Mouse (Mus musculus) urinary bladder, postnatal 4 days (tissue): Measurements from ENCODE around the gene Map3k4.
"Not testable (repeated sequence)": the region's sequence is repeated elsewhere in the genome, so short reads cannot be mapped to it uniquely, and the experiment has no call there.

Experiments
- DNase-seq, 2 experiments: peaks; one replicate each; pipeline ENCODE4 v3.0.0; 2021 to 2022; ENCODE audit warnings: low spot score in 2 of 2

Map3k4 gene

GRCm38 (mm10) chr17:12307251-12308135, 11.1 kb downstream of the Map3k4 start:
- DNase-seq = peak in 1 of 2 experiments; percentile 53

- no peak for DNase-seq
Observed at GRCm38 (mm10) chr17:12304658-12305057, 13.9 kb downstream of the Map3k4 start.

GRCm38 (mm10) chr17:12300896-12301706, 17.5 kb downstream of the Map3k4 start:
- DNase-seq = peak in 1 of 2 experiments; percentile 48

- peak in 1 of 2 experiments; percentile 56 for DNase-seq
Observed at GRCm38 (mm10) chr17:12300127-12300675, 18.4 kb downstream of the Map3k4 start.

- peak in 1 of 2 experiments; percentile 35 for DNase-seq
Observed at GRCm38 (mm10) chr17:12299371-12299770, 19.2 kb downstream of the Map3k4 start.

GRCm38 (mm10) chr17:12297978-12298377, 20.6 kb downstream of the Map3k4 start:
- peak in 1 of 2 experiments; percentile 53 for DNase-seq

GRCm38 (mm10) chr17:12297292-12297691, 21.3 kb downstream of the Map3k4 start:
- DNase-seq = peak in 1 of 2 experiments; percentile 57

GRCm38 (mm10) chr17:12295926-12296325, 22.7 kb downstream of the Map3k4 start:
- peak in 1 of 2 experiments; percentile 55 for DNase-seq

GRCm38 (mm10) chr17:12294424-12294823, 24.2 kb downstream of the Map3k4 start:
- no peak for DNase-seq

- no peak for DNase-seq
Observed at GRCm38 (mm10) chr17:12293571-12293970, 25.0 kb downstream of the Map3k4 start.

- DNase-seq = no peak
Observed at GRCm38 (mm10) chr17:12292877-12293276, 25.7 kb downstream of the Map3k4 start.

GRCm38 (mm10) chr17:12292356-12292755, 26.2 kb downstream of the Map3k4 start:
- DNase-seq = no peak

- DNase-seq = no peak
Observed at GRCm38 (mm10) chr17:12291151-12291550, 27.4 kb downstream of the Map3k4 start.

GRCm38 (mm10) chr17:12290735-12291134, 27.9 kb downstream of the Map3k4 start:
- DNase-seq = no peak

GRCm38 (mm10) chr17:12289836-12290235, 28.8 kb downstream of the Map3k4 start:
- DNase-seq = not testable (repeated sequence)

- no peak for DNase-seq
Observed at GRCm38 (mm10) chr17:12288871-12289270, 29.7 kb downstream of the Map3k4 start.

- no peak for DNase-seq
Observed at GRCm38 (mm10) chr17:12279810-12280209, 38.8 kb downstream of the Map3k4 start.

- DNase-seq = no peak
Observed at GRCm38 (mm10) chr17:12278073-12278472, 40.5 kb downstream of the Map3k4 start.

GRCm38 (mm10) chr17:12277297-12277696, 41.3 kb downstream of the Map3k4 start:
- DNase-seq = no peak

GRCm38 (mm10) chr17:12276496-12277200, 41.9 kb downstream of the Map3k4 start:
- no peak for DNase-seq

- DNase-seq = no peak
Observed at GRCm38 (mm10) chr17:12275756-12276155, 42.8 kb downstream of the Map3k4 start.
